Mouse (Mus musculus): Measurements from ENCODE around the gene Nav2. TPM values are rescaled to one million over a fixed set of nuclear protein-coding genes. Genes with fewer than 3 reads are reported as not detected.

Gene Nav2
- total and polyA plus RNA-seq, 3 experiments, result 20.4 to 49.9 (median 34.4) TPM

DNA sequence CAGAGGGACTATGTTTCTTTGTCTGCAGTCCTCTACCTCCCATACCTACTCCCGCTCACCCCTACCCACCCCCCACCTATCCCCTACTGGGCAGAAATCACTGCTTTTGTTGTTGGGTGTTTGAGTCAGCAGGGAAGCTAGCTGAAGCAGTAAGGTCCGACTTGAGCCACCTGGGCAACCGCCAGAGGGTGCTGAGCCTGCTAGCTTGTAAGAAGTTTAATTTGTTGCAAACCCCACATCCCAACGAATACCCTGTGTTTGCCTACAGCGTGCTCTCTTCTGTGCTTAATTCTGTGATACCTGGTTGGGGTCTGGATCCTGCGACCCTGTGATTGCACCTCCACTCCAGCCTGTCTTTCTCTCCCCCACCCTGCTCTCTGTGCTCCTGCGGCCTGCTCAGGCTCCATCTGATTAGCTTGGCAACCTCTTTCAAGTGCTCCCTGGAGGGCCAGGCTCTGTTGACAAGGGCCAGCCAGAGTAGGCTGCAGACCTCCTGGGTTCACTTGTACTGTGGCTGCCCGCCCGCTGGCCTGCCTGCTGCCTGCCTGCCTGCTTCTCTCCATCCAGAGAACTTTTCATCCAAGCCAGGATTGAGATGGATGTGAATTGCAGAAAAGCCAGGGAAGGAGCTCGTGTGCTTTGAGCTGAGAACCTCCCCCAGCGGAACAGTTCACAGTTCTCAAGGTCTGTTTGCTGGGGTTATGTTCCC lies 575.7 kb downstream of the Nav2 start:
- peaks cover 2% of the 10 kb centered on the region; the same call in 1 of the 2 replicates for H3K4me1 ChIP-seq (ENCODE audit: control insufficient read depth, insufficient read depth, low read length)
- 47% methylated on average over 11 of the region's 11 CpGs for WGBS
- no peak overlapping the region for H3K4me3 ChIP-seq
- DNase-seq, result no peak
- no peak overlapping the region for H3K9ac ChIP-seq (ENCODE audit: low read depth, low read length)
- H3K79me2 ChIP-seq (replicated peaks; ENCODE audit: control insufficient read depth, insufficient read depth, low read length), result no peaks in the 10 kb centered on the region
- H3K36me3 ChIP-seq (ENCODE audit: control insufficient read depth, insufficient read depth, low read length), result no peaks in the 10 kb centered on the region
- H3K27ac ChIP-seq, result no peak overlapping the region
- no peak for TF ChIP-seq EP300 (IDR thresholded peaks at IDR 0.05; ENCODE audit: insufficient read depth, low read depth, low read length)
- peak; percentile 28 for TF ChIP-seq CTCF (IDR thresholded peaks at IDR 0.05)
- no peak for TF ChIP-seq POLR2A (IDR thresholded peaks at IDR 0.05; ENCODE audit: insufficient read depth, low read depth, low read length)
- H3K27me3 ChIP-seq (ENCODE audit: control insufficient read depth, insufficient read depth, low read length), result no peaks in the 10 kb centered on the region
- intact Hi-C loops (cut with DNase I), result no loop called here

DNA sequence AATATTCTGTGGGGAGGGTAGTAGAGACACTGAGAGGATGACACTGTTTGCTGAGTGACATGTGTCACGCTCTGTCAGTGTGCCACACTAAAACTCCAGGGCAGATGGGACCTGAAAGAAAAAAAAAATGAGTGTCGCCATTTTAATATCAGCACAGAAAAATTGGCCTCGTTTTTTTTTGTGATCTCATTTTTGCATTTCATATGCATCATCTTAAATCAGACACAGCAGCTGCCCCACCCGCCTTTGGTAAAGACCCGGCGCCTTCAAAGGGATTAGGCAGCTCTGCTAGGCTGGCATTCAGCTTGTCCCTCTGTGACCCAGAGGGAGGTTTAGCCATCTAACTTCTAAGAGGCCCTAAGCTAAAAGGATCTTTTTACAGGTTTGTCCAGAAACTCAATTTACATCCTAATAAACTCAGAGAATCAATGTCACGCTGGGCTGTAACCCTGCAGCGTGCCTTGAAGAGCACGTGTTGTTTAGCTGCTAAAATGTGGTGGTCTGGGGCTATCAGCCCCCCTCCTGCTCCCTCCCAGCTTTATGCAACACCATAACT lies 576.9 kb downstream of the Nav2 start:
- no peaks in the 10 kb centered on the region for H3K36me3 ChIP-seq (ENCODE audit: control insufficient read depth, insufficient read depth, low read length)
- TF ChIP-seq CTCF (IDR thresholded peaks at IDR 0.05) (no peak), POLR2A (IDR thresholded peaks at IDR 0.05; ENCODE audit: insufficient read depth, low read depth, low read length) (no peak), EP300 (IDR thresholded peaks at IDR 0.05; ENCODE audit: insufficient read depth, low read depth, low read length) (no peak)
- DNase-seq, result no peak
- no peaks in the 10 kb centered on the region for H3K27me3 ChIP-seq (ENCODE audit: control insufficient read depth, insufficient read depth, low read length)
- H3K79me2 ChIP-seq (replicated peaks; ENCODE audit: control insufficient read depth, insufficient read depth, low read length), result no peaks in the 10 kb centered on the region
- intact Hi-C loops (cut with DNase I), result no loop called here
- WGBS, result 73% methylated on average over 9 of the region's 9 CpGs
- H3K9ac ChIP-seq (ENCODE audit: low read depth, low read length), result no peak overlapping the region
- H3K4me3 ChIP-seq, result no peak overlapping the region
- peaks cover 2% of the 10 kb centered on the region; the same call in 1 of the 2 replicates for H3K4me1 ChIP-seq (ENCODE audit: control insufficient read depth, insufficient read depth, low read length)
- H3K27ac ChIP-seq, result no peak overlapping the region

DNA sequence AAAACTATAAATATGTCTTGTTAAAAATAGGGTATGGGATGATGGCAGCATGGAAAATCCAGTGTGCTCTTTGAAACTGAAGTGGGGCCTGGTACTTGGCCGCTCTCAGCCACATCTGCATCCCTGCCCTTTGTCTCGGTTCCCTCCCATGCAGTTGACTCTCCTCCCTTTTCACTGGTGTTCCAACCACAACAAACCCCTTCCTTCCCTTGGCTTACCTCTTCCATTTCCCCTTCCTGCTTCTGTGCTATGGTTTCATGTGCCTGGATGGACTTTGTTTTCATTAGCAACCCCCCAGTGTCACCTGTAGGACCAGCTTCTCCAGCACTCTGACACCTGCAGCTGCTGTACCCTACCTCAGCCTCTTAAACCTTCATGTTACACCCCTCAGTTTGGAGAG lies 578.8 kb downstream of the Nav2 start:
- H3K79me2 ChIP-seq (replicated peaks; ENCODE audit: control insufficient read depth, insufficient read depth, low read length), result no peaks in the 10 kb centered on the region
- peaks cover 2% of the 10 kb centered on the region; the same call in 1 of the 2 replicates for H3K4me1 ChIP-seq (ENCODE audit: control insufficient read depth, insufficient read depth, low read length)
- no peak overlapping the region for H3K4me3 ChIP-seq
- 34% methylated on average over 2 of the region's 2 CpGs for WGBS
- H3K27ac ChIP-seq, result no peak overlapping the region
- TF ChIP-seq EP300 (IDR thresholded peaks at IDR 0.05; ENCODE audit: insufficient read depth, low read depth, low read length) (no peak), CTCF (IDR thresholded peaks at IDR 0.05) (no peak), POLR2A (IDR thresholded peaks at IDR 0.05; ENCODE audit: insufficient read depth, low read depth, low read length) (no peak)
- H3K36me3 ChIP-seq (ENCODE audit: control insufficient read depth, insufficient read depth, low read length), result no peaks in the 10 kb centered on the region
- intact Hi-C loops (cut with DNase I), result no loop called here
- DNase-seq, result no peak
- H3K9ac ChIP-seq (ENCODE audit: low read depth, low read length), result no peak overlapping the region
- no peaks in the 10 kb centered on the region for H3K27me3 ChIP-seq (ENCODE audit: control insufficient read depth, insufficient read depth, low read length)

DNA sequence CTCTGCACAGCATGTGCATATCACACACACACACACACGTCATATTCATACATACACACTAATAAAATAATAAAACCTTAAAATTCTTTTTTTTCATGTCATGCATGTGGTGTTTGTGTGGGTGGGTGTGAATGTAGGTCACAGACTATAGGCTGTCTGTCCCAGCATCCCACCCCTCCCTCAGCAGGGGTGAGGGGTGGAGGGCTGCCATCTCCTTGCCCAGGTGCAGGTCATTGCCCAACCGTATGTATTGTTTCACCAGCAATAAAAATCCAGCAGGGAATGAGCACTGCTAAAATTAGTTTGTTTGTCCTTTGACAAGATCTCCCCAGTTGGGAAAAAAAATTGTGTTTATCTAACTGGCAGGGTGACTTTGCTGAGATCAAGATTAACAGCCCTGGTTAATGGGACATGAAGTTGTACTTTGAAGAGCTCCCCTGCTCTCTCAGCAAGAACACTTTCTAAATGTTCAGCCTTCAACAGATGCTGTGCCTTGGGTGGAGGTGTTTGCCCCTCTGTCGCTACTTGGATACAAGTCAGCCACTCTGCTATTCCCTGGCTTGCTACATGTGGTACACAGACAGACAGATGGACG lies 580.1 kb downstream of the Nav2 start:
- Histone ChIP-seq H3K79me2 (replicated peaks; ENCODE audit: control insufficient read depth, insufficient read depth, low read length) (no peaks in the 10 kb centered on the region), H3K27ac (no peak overlapping the region), H3K36me3 (ENCODE audit: control insufficient read depth, insufficient read depth, low read length) (no peaks in the 10 kb centered on the region), H3K4me1 (ENCODE audit: control insufficient read depth, insufficient read depth, low read length) (peaks cover 2% of the 10 kb centered on the region; the same call in 1 of the 2 replicates), H3K27me3 (ENCODE audit: control insufficient read depth, insufficient read depth, low read length) (no peaks in the 10 kb centered on the region), H3K9ac (ENCODE audit: low read depth, low read length) (no peak overlapping the region), H3K4me3 (no peak overlapping the region)
- 68% methylated on average over 4 of the region's 4 CpGs for WGBS
- no peak for DNase-seq
- TF ChIP-seq POLR2A (IDR thresholded peaks at IDR 0.05; ENCODE audit: insufficient read depth, low read depth, low read length), result no peak
- TF ChIP-seq CTCF (IDR thresholded peaks at IDR 0.05), result no peak
- TF ChIP-seq EP300 (IDR thresholded peaks at IDR 0.05; ENCODE audit: insufficient read depth, low read depth, low read length), result no peak
- intact Hi-C loops (cut with DNase I), result no loop called here

DNA sequence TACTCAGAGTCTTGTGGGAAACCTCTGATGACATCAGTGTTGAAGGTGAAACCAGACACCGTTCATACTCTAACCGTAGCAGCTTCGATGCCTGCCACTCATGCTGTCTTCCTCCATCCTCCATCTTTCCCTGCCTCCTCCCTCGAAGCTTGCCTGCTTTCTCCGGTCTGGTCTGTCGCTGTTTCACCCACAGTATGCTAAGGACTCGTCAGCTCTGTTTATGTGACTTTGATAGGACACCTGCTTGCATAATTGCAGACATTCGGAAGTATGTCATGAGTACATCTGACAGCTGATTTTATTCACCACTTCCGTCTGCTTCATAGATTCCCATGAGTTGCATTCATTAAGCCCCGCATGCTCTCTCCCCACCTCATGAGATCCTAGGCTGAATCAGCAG lies 582.3 kb downstream of the Nav2 start:
- Histone ChIP-seq H3K79me2 (replicated peaks; ENCODE audit: control insufficient read depth, insufficient read depth, low read length) (no peaks in the 10 kb centered on the region), H3K9ac (ENCODE audit: low read depth, low read length) (no peak overlapping the region), H3K27me3 (ENCODE audit: control insufficient read depth, insufficient read depth, low read length) (no peaks in the 10 kb centered on the region), H3K4me3 (no peak overlapping the region), H3K4me1 (ENCODE audit: control insufficient read depth, insufficient read depth, low read length) (peaks cover 2% of the 10 kb centered on the region; the same call in 1 of the 2 replicates), H3K27ac (no peak overlapping the region), H3K36me3 (ENCODE audit: control insufficient read depth, insufficient read depth, low read length) (no peaks in the 10 kb centered on the region)
- no peak for DNase-seq
- intact Hi-C loops (cut with DNase I), result no loop called here
- WGBS, result 79% methylated on average over 10 of the region's 10 CpGs
- TF ChIP-seq EP300 (IDR thresholded peaks at IDR 0.05; ENCODE audit: insufficient read depth, low read depth, low read length), result no peak

DNA sequence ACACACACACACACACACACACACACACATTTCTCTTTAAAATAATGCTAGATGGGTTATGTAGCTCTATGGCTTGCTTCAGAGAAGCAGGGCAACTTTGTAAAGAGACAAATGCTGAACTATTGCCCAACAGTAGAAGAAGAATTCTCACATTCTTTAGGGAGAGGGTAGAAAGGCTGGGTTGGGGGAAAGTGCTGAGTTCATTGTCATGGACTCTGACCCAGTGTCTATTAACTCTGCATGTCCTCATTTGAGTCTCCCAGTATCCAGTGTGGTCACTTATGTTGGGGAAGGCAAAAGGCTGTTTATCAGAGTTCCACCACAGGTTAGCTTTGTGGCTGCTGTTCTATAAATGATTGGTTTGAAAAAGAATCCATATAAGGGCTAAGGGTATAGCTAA lies 584.1 kb downstream of the Nav2 start:
- Histone ChIP-seq H3K27me3 (ENCODE audit: control insufficient read depth, insufficient read depth, low read length) (no peaks in the 10 kb centered on the region), H3K27ac (no peak overlapping the region), H3K4me3 (no peak overlapping the region), H3K9ac (ENCODE audit: low read depth, low read length) (no peak overlapping the region), H3K36me3 (ENCODE audit: control insufficient read depth, insufficient read depth, low read length) (no peaks in the 10 kb centered on the region), H3K79me2 (replicated peaks; ENCODE audit: control insufficient read depth, insufficient read depth, low read length) (no peaks in the 10 kb centered on the region), H3K4me1 (ENCODE audit: control insufficient read depth, insufficient read depth, low read length) (peaks cover 5% of the 10 kb centered on the region; the same call in 1 of the 2 replicates)
- TF ChIP-seq CTCF (IDR thresholded peaks at IDR 0.05) (no peak), EP300 (IDR thresholded peaks at IDR 0.05; ENCODE audit: insufficient read depth, low read depth, low read length) (no peak), POLR2A (IDR thresholded peaks at IDR 0.05; ENCODE audit: insufficient read depth, low read depth, low read length) (no peak)
- intact Hi-C loops (cut with DNase I), result no loop called here
- DNase-seq, result no peak

Data from heart, adult 2 months (tissue).